Mouse (Mus musculus) mouse embryonic stem cell (cell line): ENCODE data around the gene Plet1.

Experiments used
- in situ Hi-C, 2 experiments: fragments of 300-500 bp; cut with MboI; formaldehyde crosslinking; loops; 1 replicate in 1 of 2; 3 replicates in 1 of 2; pipeline ENCODE4 v1.14.3; 2019 to 2020; ENCODE audit warnings: low sequenced_read_pairs in 2 of 2, low pct_unique_long_range_greater_than_20kb in 1 of 2, mixed read lengths in 1 of 2; ENCODE audit not compliant: unreplicated experiment in 1 of 2

Plet1 gene

GRCm38 (mm10) chr9:50490836-50491235 is 3.5 kb upstream of the Plet1 start:
- in situ Hi-C loops: no loop called here

- in situ Hi-C loops: no loop called here
Measured at GRCm38 (mm10) chr9:50491531-50492045, 2.7 kb upstream of the Plet1 start.

- in situ Hi-C loops: no loop called here
Measured at GRCm38 (mm10) chr9:50493777-50494176, 548 bp upstream of the Plet1 start.

DNA sequence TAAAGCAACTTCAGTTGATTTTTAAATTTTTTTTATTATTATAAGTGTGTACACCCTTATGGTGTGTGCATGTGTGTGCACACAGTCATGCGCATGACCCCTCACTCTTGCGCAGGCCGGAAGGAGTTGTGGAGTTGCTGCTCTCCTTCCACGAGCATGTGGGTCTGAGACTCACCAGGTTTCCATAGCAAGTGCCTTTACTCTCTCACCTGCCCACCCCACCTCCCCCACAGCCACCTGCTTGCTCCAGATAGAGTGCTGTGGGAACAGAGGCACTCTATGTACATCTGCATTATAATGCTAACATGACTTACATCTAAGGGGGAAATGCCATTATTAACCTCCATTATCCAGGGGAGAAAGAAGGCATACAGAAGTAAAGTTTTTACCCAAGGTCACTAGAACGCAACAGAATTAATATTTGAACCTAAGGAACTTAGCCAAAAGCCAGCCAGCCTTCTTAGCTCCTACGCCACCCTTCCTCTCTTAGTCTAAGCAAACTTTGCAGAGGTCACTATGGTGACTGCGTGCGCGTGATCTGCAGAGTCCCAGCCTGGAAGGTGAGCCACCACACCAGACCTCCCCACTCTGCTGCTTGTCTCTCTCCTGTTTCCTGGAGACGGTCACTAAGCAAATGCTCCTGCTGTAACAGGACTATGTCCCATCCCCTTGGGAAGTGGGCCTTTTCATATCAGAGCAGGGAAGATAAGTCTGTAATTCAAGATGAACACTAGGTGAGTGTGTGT is 1.3 kb downstream of the Plet1 start:
- in situ Hi-C loops: no loop called here

GRCm38 (mm10) chr9:50496151-50496505 is 1.8 kb downstream of the Plet1 start:
- in situ Hi-C loops: no loop called here

GRCm38 (mm10) chr9:50496546-50496945 is 2.2 kb downstream of the Plet1 start:
- in situ Hi-C loops: no loop called here

DNA sequence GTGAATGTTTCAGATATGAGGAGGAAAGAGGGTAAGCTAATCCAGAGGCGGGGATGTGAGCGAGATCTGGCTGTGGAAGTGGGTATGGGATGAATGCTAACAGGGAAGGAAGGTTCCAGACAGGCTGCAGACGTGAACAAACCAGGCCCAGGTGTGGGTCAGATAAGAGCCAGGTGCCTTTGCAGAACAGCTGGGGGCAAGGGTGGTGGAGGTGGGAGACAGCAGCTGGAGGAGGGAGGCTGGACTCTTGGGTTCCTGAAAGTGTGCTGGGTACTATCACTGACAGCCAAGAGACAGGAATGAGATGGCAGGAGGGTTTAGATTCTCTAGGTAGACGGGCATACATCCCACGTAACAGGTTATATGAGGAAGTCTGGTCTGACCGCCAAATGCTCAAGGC is 2.8 kb downstream of the Plet1 start:
- in situ Hi-C loops: no loop called here

DNA sequence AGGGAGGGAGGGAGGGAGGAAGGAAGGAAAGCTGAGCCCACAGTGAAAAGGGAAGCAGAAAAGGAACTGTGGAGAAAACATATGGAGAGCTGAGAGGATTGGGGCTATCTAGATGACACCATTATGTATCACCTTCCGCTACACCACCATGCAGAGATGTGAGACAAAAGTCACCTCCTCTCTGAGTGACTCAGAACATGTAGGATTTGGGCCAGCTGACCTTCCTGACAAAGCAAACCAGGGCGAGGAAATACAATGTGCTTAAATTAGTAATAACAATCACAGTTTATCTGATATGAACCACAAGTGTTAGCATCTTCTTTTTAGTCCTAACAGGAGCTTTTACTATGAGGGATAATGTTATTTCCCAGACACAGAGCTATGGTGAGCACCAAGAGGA is 3.2 kb downstream of the Plet1 start:
- in situ Hi-C loops: no loop called here

- in situ Hi-C loops: no loop called here
Measured at GRCm38 (mm10) chr9:50498815-50499214, 4.5 kb downstream of the Plet1 start.

DNA sequence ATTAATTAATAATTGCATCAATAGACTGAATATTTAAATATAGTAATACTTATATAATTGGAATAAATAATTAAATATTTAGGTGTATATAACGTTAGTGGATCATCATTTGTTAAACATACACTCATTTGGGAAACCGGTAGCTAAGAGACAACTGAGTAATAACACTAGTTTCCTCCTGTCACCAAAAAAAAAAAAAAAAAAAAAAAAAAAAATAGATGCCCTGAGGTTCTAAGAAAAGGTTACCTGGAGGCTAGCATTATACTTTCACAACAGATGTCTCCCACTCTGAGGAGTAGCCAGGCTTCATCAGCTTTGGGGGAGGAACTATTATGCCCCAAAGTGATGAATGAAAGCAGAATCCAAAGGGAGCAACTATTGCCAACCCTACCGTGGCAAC is 5.5 kb downstream of the Plet1 start:
- in situ Hi-C loops: no loop called here

- in situ Hi-C loops: no loop called here
Measured at GRCm38 (mm10) chr9:50500467-50500973, 6.2 kb downstream of the Plet1 start.

GRCm38 (mm10) chr9:50500974-50501501 is 6.7 kb downstream of the Plet1 start:
- in situ Hi-C loops: no loop called here

GRCm38 (mm10) chr9:50502949-50503348 is 8.6 kb downstream of the Plet1 start:
- in situ Hi-C loops: no loop called here

- in situ Hi-C loops: no loop called here
Measured at GRCm38 (mm10) chr9:50505405-50505804, 11.1 kb downstream of the Plet1 start.

- in situ Hi-C loops: no loop called here
Measured at GRCm38 (mm10) chr9:50507570-50507969, 13.2 kb downstream of the Plet1 start.

GRCm38 (mm10) chr9:50515462-50515861 is 21.1 kb downstream of the Plet1 start:
- in situ Hi-C loops: no loop called here

- in situ Hi-C loops: no loop called here
Measured at GRCm38 (mm10) chr9:50518781-50519180, 24.5 kb downstream of the Plet1 start.

DNA sequence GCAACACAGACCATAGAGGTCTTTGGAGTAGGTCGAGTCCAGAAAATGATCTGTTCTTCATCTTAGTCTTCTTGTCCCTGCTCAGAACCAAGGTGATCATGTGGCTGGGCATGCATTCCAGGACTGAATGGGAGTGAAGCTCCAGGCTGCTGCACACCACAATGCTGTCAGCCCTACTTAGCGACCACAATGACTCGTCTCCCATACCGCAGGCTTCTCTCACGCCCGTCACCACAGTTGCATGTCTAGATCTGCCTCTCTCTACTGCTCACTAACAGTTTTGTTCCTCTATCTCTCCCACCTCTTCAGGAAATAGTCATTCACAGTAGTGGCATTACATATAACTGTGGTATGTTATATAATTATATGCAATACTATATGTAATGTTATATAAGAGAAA is 26.4 kb downstream of the Plet1 start:
- in situ Hi-C loops: loop anchor here in 1 of 2 experiments (10.0 kb wide), 1 partner anchor 46 kb away; no protein-coding TSS in a partner anchor

GRCm38 (mm10) chr9:50521562-50521961 is 27.2 kb downstream of the Plet1 start:
- in situ Hi-C loops: loop anchor here in 1 of 2 experiments (10.0 kb wide), 1 partner anchor 47 kb away; no protein-coding TSS in a partner anchor

DNA sequence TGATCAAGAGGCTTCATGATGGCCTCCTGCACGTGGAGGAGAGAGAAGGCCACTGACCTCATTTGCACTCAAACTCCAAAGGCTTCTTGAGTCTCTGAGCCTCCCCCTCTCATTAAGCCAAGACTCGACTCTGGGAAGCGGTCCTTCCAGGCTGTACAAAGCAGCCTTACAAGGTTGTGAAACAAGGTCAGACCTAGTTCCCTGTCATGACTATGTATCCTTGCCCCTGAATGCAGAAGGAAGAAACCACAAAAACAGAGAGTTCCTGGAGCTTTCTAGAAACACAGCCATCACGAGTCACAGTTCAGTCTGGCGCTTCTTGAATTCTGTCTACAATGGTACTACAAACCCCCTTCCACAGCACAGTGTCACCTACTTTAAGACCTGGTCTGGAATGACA is 28.2 kb downstream of the Plet1 start:
- in situ Hi-C loops: loop anchor here in 1 of 2 experiments (10.0 kb wide), 1 partner anchor 48 kb away; no protein-coding TSS in a partner anchor
